Mouse (Mus musculus) bone marrow, adult 2 months (tissue): ENCODE data around the gene Gm43517.

Experiments used
- CTCF ChIP-seq: fragments of 200-500 bp; IDR thresholded peaks from 2 replicates; pipeline ENCODE4 v1.5.1; 2011; ENCODE audit warnings: low read length, control low read depth; ENCODE audit not compliant: control insufficient read depth, insufficient read depth
- POLR2A ChIP-seq: fragments of 200-500 bp; IDR thresholded peaks from 2 replicates; pipeline ENCODE4 v1.6.1; 2011; ENCODE audit warnings: low read depth, mild to moderate bottlenecking, control low read depth, low read length, borderline replicate concordance; ENCODE audit not compliant: control insufficient read depth

- TF ChIP-seq POLR2A = no peak
- no peak for TF ChIP-seq CTCF
These were observed 6.5 kb downstream of the Gm43517 start for GRCm38 (mm10) chr12:49391305-49392040.
